Mouse (Mus musculus) MEL (cell line): Measurements from ENCODE around the gene Adcy4. TPM values are rescaled to one million over a fixed set of nuclear protein-coding genes. Genes with fewer than 3 reads are reported as not detected.

Experiments
- DNase-seq: peaks from one replicate; pipeline ENCODE4 v3.0.0; 2011; ENCODE audit warnings: low read depth, low spot score
- H3K27ac ChIP-seq: 2 replicates; pipeline ENCODE4 v1.5.1; 2012; ENCODE audit warnings: low read depth, mild to moderate bottlenecking, control low read depth, low read length, moderate library complexity; ENCODE audit not compliant: control insufficient read depth
- H3K27me3 ChIP-seq, 2 experiments: fragments of 150-350 bp in 1 of 2; sonication (generic) in 1 of 2; 2 replicates each; pipeline ENCODE4 v1.6.1; 2012; ENCODE audit warnings: low read length in 2 of 2, mild to moderate bottlenecking in 2 of 2, improper control_type of control experiment in 1 of 2, moderate library complexity in 1 of 2; ENCODE audit not compliant: insufficient read depth in 2 of 2, control insufficient read depth in 1 of 2
- H3K36me3 ChIP-seq, 2 experiments: 2 replicates each; pipeline ENCODE4 v1.6.1; 2012 to 2014; ENCODE audit warnings: low read length in 2 of 2, improper control_type of control experiment in 1 of 2, inconsistent platforms in 1 of 2, mild to moderate bottlenecking in 1 of 2; ENCODE audit not compliant: insufficient read depth in 2 of 2, control insufficient read depth in 1 of 2
- H3K4me1 ChIP-seq, 2 experiments: fragments of 150-350 bp in 1 of 2; sonication (generic) in 1 of 2; 2 replicates each; pipeline ENCODE4 v1.6.1; 2012; ENCODE audit warnings: low read length in 2 of 2, improper control_type of control experiment in 1 of 2, mild to moderate bottlenecking in 1 of 2; ENCODE audit not compliant: insufficient read depth in 2 of 2, control insufficient read depth in 1 of 2
- H3K4me3 ChIP-seq, 2 experiments: fragments of 150-350 bp in 1 of 2; sonication (generic) in 1 of 2; 2 replicates each; pipeline ENCODE4 v1.5.1; 2012; ENCODE audit warnings: low read depth in 2 of 2, low read length in 2 of 2, mild to moderate bottlenecking in 2 of 2, moderate library complexity in 2 of 2, control low read depth in 1 of 2, improper control_type of control experiment in 1 of 2; ENCODE audit not compliant: control insufficient read depth in 1 of 2, insufficient read depth in 1 of 2
- H3K79me2 ChIP-seq: 2 replicates; pipeline ENCODE4 v1.6.1; 2012; ENCODE audit warnings: mild to moderate bottlenecking, low read length, moderate library complexity; ENCODE audit not compliant: control insufficient read depth, poor library complexity, insufficient read depth
- H3K9ac ChIP-seq: 2 replicates; pipeline ENCODE4 v1.6.1; 2012; ENCODE audit warnings: low read depth, mild to moderate bottlenecking, control low read depth, low read length, moderate library complexity; ENCODE audit not compliant: control insufficient read depth, poor library complexity, severe bottlenecking
- H3K9me3 ChIP-seq: fragments of 150-350 bp; sonication (generic); replicated peaks from 2 replicates; pipeline ENCODE4 v1.6.1; 2012; ENCODE audit warnings: mild to moderate bottlenecking, low read length, improper control_type of control experiment, moderate library complexity; ENCODE audit not compliant: insufficient read depth
- CTCF ChIP-seq, 3 experiments: IDR thresholded peaks in 2 of 3; conservative IDR thresholded peaks in 1 of 3; 2 replicates each; pipeline ENCODE4 v1.5.1; 2011 to 2012; ENCODE audit warnings: low read length in 3 of 3, low read depth in 2 of 3, mild to moderate bottlenecking in 2 of 3, improper control_type of control experiment in 1 of 3, inconsistent platforms in 1 of 3, mixed read lengths in 1 of 3, moderate library complexity in 1 of 3; ENCODE audit not compliant: control insufficient read depth in 1 of 3, insufficient read depth in 1 of 3, poor library complexity in 1 of 3, severe bottlenecking in 1 of 3
- EP300 ChIP-seq, 2 experiments: IDR thresholded peaks; 2 replicates each; pipeline ENCODE4 v1.6.1; 2011; ENCODE audit warnings: improper control_type of control experiment in 2 of 2, low read length in 2 of 2, low read depth in 1 of 2, mild to moderate bottlenecking in 1 of 2
- GABPA ChIP-seq: IDR thresholded peaks from 2 replicates; pipeline ENCODE4 v1.6.1; 2012; ENCODE audit warnings: low read depth, mild to moderate bottlenecking, inconsistent platforms, low read length, improper control_type of control experiment, moderate library complexity
- HCFC1 ChIP-seq: IDR thresholded peaks from 2 replicates; pipeline ENCODE4 v1.6.1; 2012; ENCODE audit warnings: low read depth, mild to moderate bottlenecking, inconsistent platforms, low read length, improper control_type of control experiment, moderate library complexity
- JUND ChIP-seq: IDR thresholded peaks from 2 replicates; pipeline ENCODE4 v1.6.1; 2011; ENCODE audit warnings: low read depth, mild to moderate bottlenecking, improper control_type of control experiment, low read length
- MAX ChIP-seq: IDR thresholded peaks from 2 replicates; pipeline ENCODE4 v1.6.1; 2011; ENCODE audit warnings: low read length, improper control_type of control experiment
- MAZ ChIP-seq: IDR thresholded peaks from 2 replicates; pipeline ENCODE4 v1.6.1; 2012; ENCODE audit warnings: low read depth, mild to moderate bottlenecking, inconsistent platforms, low read length, improper control_type of control experiment
- MEF2A ChIP-seq: IDR thresholded peaks from 2 replicates; pipeline ENCODE4 v1.6.1; 2014; ENCODE audit warnings: low read depth, mild to moderate bottlenecking, inconsistent platforms, low read length, improper control_type of control experiment; ENCODE audit not compliant: poor library complexity, insufficient replicate concordance, severe bottlenecking; ENCODE audit errors: extremely low read depth
- MXI1 ChIP-seq: IDR thresholded peaks from 2 replicates; pipeline ENCODE4 v1.6.1; 2011; ENCODE audit warnings: mild to moderate bottlenecking, low read depth, low read length, improper control_type of control experiment
- MYB ChIP-seq: IDR thresholded peaks from 2 replicates; pipeline ENCODE4 v1.6.1; 2011; ENCODE audit warnings: mild to moderate bottlenecking, low read depth, low read length, improper control_type of control experiment
- MYC ChIP-seq: IDR thresholded peaks from 2 replicates; pipeline ENCODE4 v1.6.1; 2011; ENCODE audit warnings: low read depth, mild to moderate bottlenecking, low read length, improper control_type of control experiment, moderate library complexity
- NELFE ChIP-seq: IDR thresholded peaks from 2 replicates; pipeline ENCODE4 v1.6.1; 2011; ENCODE audit warnings: low read depth, low read length, improper control_type of control experiment
- NRF1 ChIP-seq: IDR thresholded peaks from 2 replicates; pipeline ENCODE4 v1.6.1; 2014; ENCODE audit warnings: low read depth, mild to moderate bottlenecking, inconsistent platforms, low read length, improper control_type of control experiment, moderate library complexity; ENCODE audit not compliant: poor library complexity, insufficient read depth, severe bottlenecking
- POLR2AphosphoS5 ChIP-seq: IDR thresholded peaks from 2 replicates; pipeline ENCODE4 v1.6.1; 2012; ENCODE audit warnings: low read depth, borderline replicate concordance, mild to moderate bottlenecking, inconsistent platforms, low read length, moderate library complexity, mixed read lengths
- RAD21 ChIP-seq: IDR thresholded peaks from 2 replicates; pipeline ENCODE4 v1.6.1; 2011; ENCODE audit warnings: mild to moderate bottlenecking, low read depth, low read length, improper control_type of control experiment
- RCOR1 ChIP-seq: IDR thresholded peaks from 2 replicates; pipeline ENCODE4 v1.6.1; 2012; ENCODE audit warnings: low read depth, mild to moderate bottlenecking, inconsistent platforms, low read length, improper control_type of control experiment
- TAL1 ChIP-seq: IDR thresholded peaks from 2 replicates; pipeline ENCODE4 v1.6.1; 2012; ENCODE audit warnings: mild to moderate bottlenecking, inconsistent platforms, low read length, moderate library complexity, mixed read lengths
- TBP ChIP-seq: IDR thresholded peaks from 2 replicates; pipeline ENCODE4 v1.8.0; 2011; ENCODE audit warnings: low read depth, low read length, improper control_type of control experiment
- ZC3H11A ChIP-seq: IDR thresholded peaks from 2 replicates; pipeline ENCODE4 v1.6.1; 2012; ENCODE audit warnings: low read depth, mild to moderate bottlenecking, inconsistent platforms, low read length, improper control_type of control experiment
- ZMIZ1 ChIP-seq: IDR thresholded peaks from 2 replicates; pipeline ENCODE4 v1.6.1; 2012; ENCODE audit warnings: low read depth, mild to moderate bottlenecking, inconsistent platforms, low read length, improper control_type of control experiment, moderate library complexity
- polyA plus RNA-seq, 2 experiments: library from polyadenylated mRNA; stranded (reverse) in 1 of 2; unstranded in 1 of 2; fragments of >175 nt in 1 of 2; fragments of >200 nt in 1 of 2; gene quantifications; 2 replicates each; pipeline versions ENCODE4 v1.2.1 to v1.2.4; 2012; ENCODE audit warnings: low replicate concordance in 2 of 2, low read depth in 1 of 2; ENCODE audit not compliant: insufficient read length in 2 of 2, insufficient read depth in 1 of 2, missing spikeins in 1 of 2
- total RNA-seq: library from RNA; depleted of rRNA; stranded (reverse); fragments of 300-350 nt; gene quantifications from 2 replicates; pipeline ENCODE4 v1.2.3, GENCODE M21; 2012

The Adcy4 gene
- total and polyA plus RNA-seq, 3 experiments, result 0.19 to 0.35 TPM; not detected in 1

GRCm38 (mm10) chr14:55828716-55829263 is 44.9 kb upstream of the Adcy4 start:
- TF ChIP-seq HCFC1, result no peak
- no peak for TF ChIP-seq MAZ
- no peak for TF ChIP-seq CTCF (IDR thresholded peaks at IDR 0.05 in 2 of 3, conservative IDR thresholded peaks at IDR 0.05 in 1 of 3; ENCODE audit: control insufficient read depth in 1 of 3, insufficient read depth in 1 of 3, low read depth in 2 of 3, low read length in 3 of 3, poor library complexity in 1 of 3, severe bottlenecking in 1 of 3)
- TF ChIP-seq NELFE, result no peak
- no peak for TF ChIP-seq GABPA
- no peak for TF ChIP-seq POLR2AphosphoS5
- no peak for TF ChIP-seq MXI1
- TF ChIP-seq RCOR1, result no peak
- TF ChIP-seq ZMIZ1, result no peak
- TF ChIP-seq TBP, result no peak
- no peak for TF ChIP-seq EP300 (IDR thresholded peaks at IDR 0.05; ENCODE audit: low read depth in 1 of 2, low read length in 2 of 2)
- no peak overlapping the region for H3K9ac ChIP-seq
- no peaks in the 10 kb centered on the region for H3K9me3 ChIP-seq
- peaks cover 0 to 13% of the 10 kb centered on the region in 2 experiments; a peak in 2 of 4 replicates for H3K4me1 ChIP-seq
- H3K27ac ChIP-seq, result no peak overlapping the region
- H3K79me2 ChIP-seq, result no peaks in the 10 kb centered on the region
- no peaks in the 10 kb centered on the region for H3K27me3 ChIP-seq
- DNase-seq, result no peak
- H3K4me3 ChIP-seq, result no peak overlapping the region
- H3K36me3 ChIP-seq, result peaks cover 0 to 2% of the 10 kb centered on the region in 2 experiments; a peak in 2 of 4 replicates

- H3K79me2 ChIP-seq, result no peaks in the 10 kb centered on the region; the same call in 1 of the 2 replicates
- H3K36me3 ChIP-seq, result peaks cover 0 to 5% of the 10 kb centered on the region in 2 experiments; a peak in 2 of 4 replicates
- H3K9ac ChIP-seq, result no peak overlapping the region
- H3K9me3 ChIP-seq, result no peaks in the 10 kb centered on the region
- H3K4me3 ChIP-seq, result no peak overlapping the region
- no peaks in the 10 kb centered on the region for H3K27me3 ChIP-seq
- DNase-seq, result no peak
- no peak overlapping the region for H3K27ac ChIP-seq
- TF ChIP-seq MEF2A (no peak), RAD21 (no peak), RCOR1 (no peak), MYB (no peak), MAX (no peak), TAL1 (no peak), NRF1 (no peak), ZC3H11A (no peak), EP300 (IDR thresholded peaks at IDR 0.05; ENCODE audit: low read depth in 1 of 2, low read length in 2 of 2) (no peak), MYC (no peak), JUND (no peak)
- H3K4me1 ChIP-seq, result peaks cover 0 to 15% of the 10 kb centered on the region in 2 experiments; a peak in 2 of 4 replicates
Measured at GRCm38 (mm10) chr14:55826551-55827340, 42.9 kb upstream of the Adcy4 start.
